Mouse (Mus musculus) left cerebral cortex, adult 18-20 months (tissue): ENCODE results near the gene Trabd2b. TPM values are rescaled to one million over a fixed set of nuclear protein-coding genes. Genes with fewer than 3 reads are reported as not detected.

Experiments
- DNase-seq, 2 experiments: peaks; one replicate each; pipeline ENCODE4 v3.0.0; 2021 to 2022; ENCODE audit warnings: low spot score in 2 of 2, mixed read lengths in 1 of 2
- long read RNA-seq, 2 experiments: library from polyadenylated mRNA; stranded (forward); transcript quantifications; one replicate each; pipeline ENCODE4 v2.0.0; 2021
- total RNA-seq, 2 experiments: library from RNA; stranded (reverse); gene quantifications; 2 replicates each; pipeline ENCODE4 v1.2.3; 2021

Gene Trabd2b
- total RNA-seq: 1 to 10 TPM; 5.2 to 5.4 TPM
- long read RNA-seq, experiment 1, full-length matches to known transcripts: 3 of 5 reads
- long read RNA-seq, experiment 1, partial matches to known transcripts: 0 of 5 reads
- long read RNA-seq, experiment 1, other reads (novel, unspliced or antisense): 2 of 5 reads
- long read RNA-seq, experiment 2, full-length matches to known transcripts: 3 of 6 reads
- long read RNA-seq, experiment 2, partial matches to known transcripts: 2 of 6 reads
- long read RNA-seq, experiment 2, other reads (novel, unspliced or antisense): 1 of 6 reads

DNA sequence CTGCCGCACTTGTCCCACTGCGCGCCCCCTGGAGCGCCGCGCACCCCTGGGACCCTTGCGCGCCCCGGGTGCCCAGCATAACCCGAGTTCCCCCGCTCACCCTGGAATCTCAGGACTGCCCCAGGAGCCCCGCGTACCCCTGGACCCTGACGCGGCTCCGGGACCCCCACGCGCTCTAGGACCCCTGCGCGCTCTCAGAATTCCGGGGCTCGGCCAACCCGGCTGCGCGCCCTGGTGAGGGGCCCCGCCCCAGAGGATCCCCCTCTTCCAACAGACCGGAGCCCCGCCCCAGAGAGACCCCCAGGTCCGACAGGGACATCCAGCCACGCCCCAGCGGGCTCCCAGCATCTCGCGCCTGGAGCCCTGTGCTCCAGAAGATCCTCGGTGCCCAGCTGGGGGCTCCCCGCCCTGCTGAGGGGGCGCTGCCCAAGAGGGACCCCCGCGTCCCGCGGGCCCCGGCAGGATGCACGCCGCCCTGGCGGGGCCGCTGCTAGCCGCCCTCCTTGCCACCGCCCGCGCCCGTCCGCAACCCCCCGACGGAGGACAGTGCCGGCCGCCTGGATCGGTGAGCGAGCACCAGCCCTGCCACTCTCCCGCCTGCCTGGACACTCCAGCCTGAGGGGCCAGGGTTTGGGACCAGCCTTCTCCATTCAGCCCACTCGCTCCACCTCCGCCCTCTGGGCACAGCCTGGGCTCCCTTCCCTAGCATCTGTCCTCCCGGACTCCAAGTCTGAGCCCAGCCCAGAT lies at the start of gene Trabd2b:
Gene Trabd2b, plus strand, starts transcription at position 370 of the 747 bp plus-strand sequence.
- peak; percentile 31 to 42 for DNase-seq

- no peak for DNase-seq
Measured at GRCm38 (mm10) chr4:114357420-114357819, 49.1 kb upstream of the Trabd2b start.

- DNase-seq: no peak
Measured at GRCm38 (mm10) chr4:114358874-114359273, 47.6 kb upstream of the Trabd2b start.

- DNase-seq: peak; percentile 25 to 45
Measured at GRCm38 (mm10) chr4:114359818-114360217, 46.7 kb upstream of the Trabd2b start.

DNA sequence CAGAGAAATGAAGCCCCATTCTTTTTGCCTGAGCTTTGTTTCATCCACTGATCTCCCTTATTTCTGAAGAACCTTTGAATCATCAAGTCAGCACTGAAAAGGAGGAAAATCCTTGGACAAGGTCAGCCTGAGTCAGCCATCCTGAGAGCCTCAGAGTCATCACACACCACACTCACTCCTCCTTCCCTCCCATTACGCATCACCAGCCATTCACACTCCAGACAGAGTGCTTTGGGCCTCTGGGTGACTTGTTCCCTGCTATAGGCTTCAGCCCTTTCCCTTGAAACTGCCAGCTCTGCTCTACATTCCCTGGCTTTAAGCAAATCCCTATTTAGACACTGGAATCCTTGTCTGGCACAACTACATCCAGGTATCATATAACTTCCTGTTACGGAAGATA lies 45.2 kb upstream of the Trabd2b start:
- DNase-seq: no peak

DNA sequence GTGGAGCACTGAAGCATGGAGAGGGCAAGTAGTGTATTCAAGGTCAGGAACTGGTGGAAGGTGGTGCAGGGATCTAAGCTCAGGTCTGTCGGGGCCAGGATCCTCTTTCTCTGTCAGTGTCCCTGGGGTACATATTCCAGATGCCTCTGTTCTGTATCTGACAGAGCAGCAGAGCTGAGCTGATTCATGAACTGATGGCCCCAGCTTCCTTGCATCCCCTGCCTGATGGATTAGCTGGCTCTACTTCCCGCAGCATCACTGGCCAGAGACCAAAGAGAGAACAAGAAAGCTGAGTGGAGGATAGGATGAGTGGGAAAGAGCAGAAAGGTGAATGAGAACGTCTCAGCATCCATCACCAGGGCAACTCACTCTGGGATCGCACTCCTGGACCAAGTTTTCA lies 41.5 kb upstream of the Trabd2b start:
- no peak for DNase-seq

DNA sequence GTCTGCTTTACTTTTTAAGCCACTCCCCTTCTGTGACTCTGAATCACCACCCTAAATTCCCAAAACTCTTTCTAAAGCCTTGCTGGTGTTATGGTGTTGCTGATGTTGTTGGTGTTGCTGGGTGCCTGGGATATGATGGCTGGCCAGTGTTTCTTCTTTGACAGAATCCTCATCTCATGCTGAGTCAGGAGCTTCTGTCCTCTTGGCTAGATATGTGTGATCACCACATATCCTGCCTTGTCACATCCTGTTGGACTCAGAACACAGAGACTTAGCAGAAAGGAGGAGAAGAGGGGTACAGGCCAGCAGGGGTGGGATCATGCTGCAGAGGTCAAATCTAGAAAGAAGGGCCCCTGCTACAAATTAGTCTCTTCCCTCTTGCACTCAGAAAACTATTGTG lies 40.9 kb upstream of the Trabd2b start:
- no peak for DNase-seq

DNA sequence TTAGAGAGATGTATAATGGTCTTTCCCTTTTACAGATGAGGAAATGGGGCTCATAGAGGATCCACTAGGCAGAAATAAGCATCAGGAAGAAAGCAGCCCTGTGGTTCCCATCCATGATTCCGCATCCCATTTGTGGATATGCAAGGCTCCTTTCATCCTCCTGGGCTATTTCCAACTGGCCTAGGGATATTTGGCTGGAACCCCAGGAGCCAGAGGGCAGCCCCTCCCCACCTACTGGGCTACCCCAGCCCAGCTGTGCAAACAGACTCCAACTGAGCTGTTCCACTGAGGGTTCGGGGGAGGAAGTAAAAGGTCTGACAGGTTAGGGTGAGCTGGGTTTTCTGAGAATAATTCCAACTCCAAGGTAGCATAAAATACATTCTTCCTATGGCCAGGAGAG lies 39.5 kb upstream of the Trabd2b start:
- DNase-seq: no peak

GRCm38 (mm10) chr4:114367840-114368239 lies 38.7 kb upstream of the Trabd2b start:
- no peak for DNase-seq

DNA sequence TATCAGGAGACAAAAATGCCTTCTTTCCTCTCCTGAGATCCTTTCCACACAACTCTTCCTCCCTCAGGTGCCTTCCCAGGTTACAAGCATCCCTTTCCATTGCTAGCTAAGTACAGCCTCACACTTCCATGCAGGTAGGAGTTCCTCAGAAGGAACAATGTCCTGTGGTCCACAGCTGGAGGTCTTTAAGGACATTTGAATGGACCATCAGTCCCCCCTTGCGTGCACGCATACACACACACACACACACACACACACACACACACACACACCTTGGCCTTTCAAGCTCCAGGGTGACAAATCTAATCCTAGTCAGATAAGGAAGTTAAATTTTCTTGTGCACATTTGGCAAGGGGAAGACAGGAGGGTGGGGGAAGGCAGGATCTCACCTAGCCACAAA lies 36.9 kb upstream of the Trabd2b start:
- DNase-seq: no peak

DNA sequence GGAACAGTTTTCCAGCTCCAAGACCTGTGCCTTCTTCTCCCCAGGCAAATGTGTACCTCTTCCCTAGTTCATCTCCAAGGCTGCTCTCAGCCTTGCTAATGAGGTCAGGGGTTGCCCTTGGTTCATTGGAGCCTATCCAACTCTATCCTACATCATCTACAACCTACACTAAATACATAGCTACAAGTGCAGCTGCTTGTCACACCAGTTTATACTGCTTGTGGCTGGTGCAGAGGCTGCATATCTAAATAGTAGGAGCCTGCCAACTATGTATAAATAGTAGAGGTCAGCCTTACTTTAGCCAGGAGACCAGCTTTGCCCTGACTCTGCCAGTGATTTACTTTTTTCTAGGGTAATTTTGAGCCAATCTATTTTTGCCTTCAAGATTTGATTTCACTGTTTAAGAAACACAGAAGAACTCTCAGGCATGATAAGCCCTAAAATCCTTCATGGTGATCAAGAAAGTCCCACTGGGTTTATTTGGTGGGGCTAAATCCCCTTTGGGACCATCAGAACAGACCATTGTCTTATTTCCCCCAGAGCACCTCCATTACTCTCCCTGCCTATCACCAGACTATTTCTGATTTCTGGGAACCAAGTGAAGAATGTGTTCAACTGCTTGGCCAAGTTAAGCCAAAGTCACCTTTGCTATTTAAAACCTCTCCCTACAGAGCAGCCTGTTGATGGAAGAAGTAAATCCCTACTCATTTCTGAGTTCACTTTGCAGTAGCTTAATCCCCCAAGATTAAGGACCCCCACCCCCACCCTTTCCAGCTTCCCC lies 35.4 kb upstream of the Trabd2b start:
- DNase-seq: no peak

- peak; percentile 62 to 65 for DNase-seq
Measured at GRCm38 (mm10) chr4:114372699-114373098, 33.8 kb upstream of the Trabd2b start.

GRCm38 (mm10) chr4:114374330-114374729 lies 32.2 kb upstream of the Trabd2b start:
- DNase-seq: no peak

DNA sequence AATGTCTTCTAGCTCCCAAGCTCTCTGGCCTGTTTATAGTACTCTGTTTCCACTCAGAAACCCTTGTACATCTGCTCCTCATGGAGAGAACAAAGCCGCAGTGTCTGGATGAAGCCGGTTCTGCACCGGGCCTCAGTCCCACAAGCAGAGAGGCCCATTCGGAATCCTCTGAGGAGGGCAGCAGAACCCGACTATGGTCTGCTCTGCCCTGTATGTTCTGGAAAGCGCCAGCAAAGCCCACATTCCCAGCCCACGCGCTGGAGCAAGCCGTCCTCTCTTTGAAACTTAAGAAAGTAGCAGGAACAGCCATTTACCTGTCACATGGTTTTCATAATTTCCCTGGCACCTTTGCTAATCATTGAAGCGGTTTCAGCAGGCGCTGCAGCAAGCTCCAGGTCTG lies 29.0 kb upstream of the Trabd2b start:
- no peak for DNase-seq

- peak; percentile 38 to 67 for DNase-seq
Measured at GRCm38 (mm10) chr4:114378512-114378911, 28.0 kb upstream of the Trabd2b start.

DNA sequence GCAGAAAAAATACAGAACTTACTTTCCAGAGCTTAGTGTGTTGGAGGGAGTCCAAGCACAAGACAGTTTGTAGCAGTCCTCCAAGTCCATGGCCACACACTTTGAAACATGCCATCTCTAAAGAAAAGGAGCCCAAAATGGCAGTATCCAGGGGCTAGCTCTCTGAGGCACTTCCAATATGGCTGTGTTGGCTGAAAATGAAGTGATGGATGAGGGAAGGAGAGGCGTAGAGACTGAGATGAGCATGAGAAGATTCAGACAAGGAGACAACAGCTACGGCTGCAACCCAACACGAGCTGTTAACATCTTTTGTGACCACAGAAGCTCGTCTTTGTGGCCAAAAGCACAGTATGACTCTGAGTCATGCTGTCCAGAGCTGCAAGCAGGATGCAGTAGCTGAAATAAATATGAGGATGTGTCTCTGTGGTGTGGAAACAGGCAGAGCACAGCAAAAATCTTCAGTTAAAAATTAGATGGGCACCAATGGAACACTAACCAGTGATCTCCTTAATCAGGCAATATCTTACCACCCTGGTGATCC lies 27.0 kb upstream of the Trabd2b start:
- no peak for DNase-seq

GRCm38 (mm10) chr4:114382627-114383026 lies 23.9 kb upstream of the Trabd2b start:
- no peak for DNase-seq

GRCm38 (mm10) chr4:114385236-114385635 lies 21.3 kb upstream of the Trabd2b start:
- DNase-seq: no peak

- no peak for DNase-seq
Measured at GRCm38 (mm10) chr4:114386395-114386811, 20.1 kb upstream of the Trabd2b start.

GRCm38 (mm10) chr4:114387527-114388135 lies 18.9 kb upstream of the Trabd2b start:
- no peak for DNase-seq

GRCm38 (mm10) chr4:114388306-114388705 lies 18.2 kb upstream of the Trabd2b start:
- DNase-seq: no peak
